Mouse (Mus musculus): ENCODE data around the gene Krtap7-1.

Krtap7-1 gene

DNA sequence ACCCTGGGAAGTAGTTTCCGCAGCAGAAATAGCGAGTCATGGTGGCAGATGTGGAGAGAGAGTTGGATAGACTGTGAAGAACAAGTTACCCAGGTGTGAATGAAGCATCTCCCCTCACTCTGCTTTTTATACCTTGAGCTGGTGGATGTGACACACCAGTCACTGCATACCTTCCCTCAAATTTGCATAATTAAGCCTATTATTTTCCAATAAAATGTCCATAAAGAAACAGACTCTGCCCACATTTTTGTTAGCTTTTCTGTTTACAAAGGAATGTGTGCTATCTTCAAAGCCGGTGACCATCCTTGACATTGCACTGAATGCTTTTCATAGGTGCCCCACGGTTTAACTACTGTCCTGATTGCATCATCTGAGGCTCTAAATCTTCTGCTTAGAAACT lies at the start of gene Krtap7-1:
Gene Krtap7-1, minus strand, starts transcription at position 101 of the 400 bp plus-strand sequence.
- no peak for DNase-seq (ENCODE audit: low spot score in 2 of 2)

DNA sequence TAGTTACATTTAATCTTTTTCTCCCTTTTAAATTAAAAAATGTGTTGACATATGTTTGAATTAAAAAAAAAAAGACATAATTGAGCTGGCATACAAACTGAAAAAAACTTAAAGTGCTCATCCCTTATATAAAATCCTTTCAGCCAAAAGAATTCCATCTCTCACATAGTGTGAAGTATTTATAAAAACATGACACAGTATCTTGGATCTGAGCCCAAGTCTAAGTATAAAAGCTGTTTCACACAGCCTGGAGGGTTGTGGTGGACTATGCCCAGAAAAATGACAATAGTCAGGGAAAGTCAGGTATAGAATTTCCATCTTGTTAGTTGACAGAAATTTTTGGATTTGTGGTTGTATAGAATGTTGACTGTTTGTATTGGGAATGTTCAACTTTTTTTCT lies 42.2 kb upstream of the Krtap7-1 start:
- no peak for DNase-seq (ENCODE audit: low spot score in 2 of 2)

DNA sequence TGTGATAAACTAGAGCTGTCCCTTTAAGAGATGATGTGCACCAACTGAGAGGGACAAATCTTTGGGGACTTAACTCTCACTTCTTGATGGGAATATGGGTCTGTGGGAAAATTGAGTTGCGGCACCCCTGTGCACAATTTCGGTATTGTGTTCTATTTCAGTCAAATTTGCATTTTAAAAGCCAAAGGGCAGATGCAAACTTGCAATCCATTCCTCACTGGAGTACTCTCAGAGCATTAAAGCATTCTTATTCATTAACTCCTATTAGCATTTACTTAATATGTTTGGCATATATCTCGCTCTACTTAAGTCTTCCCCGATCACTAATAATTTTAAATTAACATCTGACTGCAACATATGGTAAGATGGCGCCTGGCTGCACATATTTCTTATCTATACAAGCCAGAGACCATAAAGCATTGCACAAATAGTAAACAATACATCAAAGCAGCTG lies 29.9 kb upstream of the Krtap7-1 start:
- DNase-seq (ENCODE audit: low spot score in 2 of 2), result no peak

GRCm38 (mm10) chr16:89537349-89537748 lies 29.2 kb upstream of the Krtap7-1 start:
- no peak for DNase-seq (ENCODE audit: low spot score in 2 of 2)

GRCm38 (mm10) chr16:89530547-89530946 lies 22.4 kb upstream of the Krtap7-1 start:
- peak; percentile 55 to 70 for DNase-seq (ENCODE audit: low spot score in 2 of 2)

DNA sequence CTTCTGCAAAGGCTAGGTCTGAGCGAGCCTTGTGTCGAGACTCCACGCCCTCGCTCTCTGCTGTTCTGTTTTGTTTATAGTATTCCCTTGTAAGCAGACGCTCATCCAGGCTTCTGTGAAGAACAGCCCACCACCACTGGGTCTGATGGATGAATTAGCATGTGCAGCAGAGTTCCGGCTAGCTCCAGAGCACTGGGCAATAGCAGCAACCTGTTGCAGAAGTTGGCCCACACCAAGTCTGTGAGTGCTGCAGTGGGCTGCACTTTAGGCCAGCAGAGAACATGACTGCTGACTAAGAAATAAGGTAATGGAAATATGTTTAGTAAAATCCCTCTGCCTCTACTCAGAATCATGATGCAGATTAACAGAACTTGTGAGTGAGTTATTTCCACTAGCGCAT lies 21.7 kb upstream of the Krtap7-1 start:
- peak in 1 of 2 experiments; percentile 34 for DNase-seq (ENCODE audit: low spot score in 2 of 2)

GRCm38 (mm10) chr16:89528380-89528779 lies 20.3 kb upstream of the Krtap7-1 start:
- DNase-seq (ENCODE audit: low spot score in 2 of 2), result peak in 1 of 2 experiments; percentile 39

DNA sequence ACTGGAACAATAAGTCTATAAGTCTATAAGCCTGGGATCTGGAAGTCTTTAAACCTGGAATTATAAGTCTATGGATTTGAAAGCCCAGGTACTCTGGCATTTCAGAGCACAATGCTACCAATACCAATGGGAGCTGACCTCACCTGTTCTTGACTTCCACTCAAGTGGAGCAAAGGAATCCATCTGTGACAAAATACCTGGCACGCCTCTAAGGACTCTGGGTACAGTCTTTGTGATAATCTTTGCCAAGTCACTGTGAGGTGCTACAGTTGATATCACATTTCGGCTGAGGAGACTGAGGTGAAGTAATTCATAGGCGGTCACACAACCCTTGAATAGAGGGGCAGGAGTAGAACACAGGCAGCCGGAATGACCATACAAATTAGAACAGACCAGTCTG lies 12.9 kb upstream of the Krtap7-1 start:
- no peak for DNase-seq (ENCODE audit: low spot score in 2 of 2)

DNA sequence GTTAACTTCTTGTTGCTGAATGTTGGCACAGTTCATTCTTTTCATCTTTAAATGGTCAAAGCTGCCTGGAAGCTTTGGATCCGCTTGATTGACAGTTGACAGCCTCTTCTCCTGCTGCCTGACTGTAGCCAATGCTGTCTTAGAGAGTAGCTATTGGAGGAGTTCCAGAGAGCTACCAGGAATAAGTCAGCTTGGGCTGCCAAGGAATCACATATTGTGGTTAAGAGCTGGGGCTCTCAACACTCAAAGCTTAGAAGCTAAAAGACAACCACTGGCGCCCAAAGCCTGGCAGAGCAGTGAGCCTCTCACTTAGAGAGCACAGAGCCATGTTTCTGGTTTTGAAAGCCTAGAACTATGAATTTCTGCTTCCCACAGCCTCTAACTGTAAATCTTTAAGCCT lies 12.4 kb upstream of the Krtap7-1 start:
- peak; percentile 33 to 52 for DNase-seq (ENCODE audit: low spot score in 2 of 2)

DNA sequence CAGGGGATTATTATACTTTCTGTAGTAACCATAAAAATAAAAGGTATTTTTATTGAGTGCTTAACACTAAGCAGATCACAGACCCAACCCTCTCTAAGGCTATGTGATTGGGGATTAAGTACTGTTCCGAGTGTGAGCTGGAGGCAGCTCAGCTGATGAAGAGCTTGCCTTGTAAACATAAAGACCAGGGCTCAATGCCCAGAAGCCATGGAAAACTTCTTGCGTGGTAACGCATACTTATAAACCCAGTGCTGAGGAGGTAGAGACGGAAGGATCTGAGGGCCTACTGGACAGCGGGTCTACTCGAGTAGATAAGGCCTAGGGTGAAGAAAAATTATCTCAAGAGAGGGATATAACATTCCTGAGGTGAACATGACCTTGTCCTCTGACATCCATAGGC lies 12.0 kb upstream of the Krtap7-1 start:
- no peak for DNase-seq (ENCODE audit: low spot score in 2 of 2)

DNA sequence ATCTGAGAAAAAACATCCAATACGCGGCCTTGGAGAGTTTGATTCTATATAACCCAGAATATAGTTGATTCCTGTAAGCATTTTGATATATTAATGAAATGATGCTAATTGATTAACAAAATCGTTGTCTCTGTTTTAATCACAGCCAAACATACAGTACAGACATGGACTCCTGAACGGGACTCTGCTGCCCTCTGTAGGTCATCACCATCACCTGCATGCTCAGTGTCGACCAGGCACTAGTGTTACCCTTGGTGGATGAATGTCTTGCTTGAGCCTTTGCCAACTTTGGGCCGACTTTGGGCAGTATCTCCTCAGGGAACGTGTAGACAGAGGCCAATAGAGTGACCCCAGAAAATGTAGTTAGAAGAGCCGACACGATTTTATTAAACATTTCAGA lies 9.5 kb upstream of the Krtap7-1 start:
- DNase-seq (ENCODE audit: low spot score in 2 of 2), result peak in 1 of 2 experiments; percentile 55

DNA sequence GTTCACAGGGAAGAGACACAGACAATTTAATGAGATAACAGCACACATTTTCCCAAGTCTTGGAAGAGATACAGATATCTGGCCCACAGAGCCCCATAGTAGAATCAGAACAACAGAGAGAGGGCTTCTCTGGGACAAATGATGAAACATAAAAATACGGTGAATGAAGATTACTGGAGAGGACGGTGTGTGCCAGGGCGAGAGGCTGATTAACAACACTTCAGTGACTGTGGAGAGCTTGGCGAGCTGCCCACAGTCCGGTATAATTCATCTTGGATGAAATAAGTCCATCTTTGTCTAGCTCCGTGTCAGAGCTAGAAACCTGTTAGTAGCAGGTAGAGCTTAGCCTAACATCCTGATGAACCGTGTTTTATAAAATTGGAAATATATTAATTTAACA lies 5.3 kb upstream of the Krtap7-1 start:
- no peak for DNase-seq (ENCODE audit: low spot score in 2 of 2)

DNA sequence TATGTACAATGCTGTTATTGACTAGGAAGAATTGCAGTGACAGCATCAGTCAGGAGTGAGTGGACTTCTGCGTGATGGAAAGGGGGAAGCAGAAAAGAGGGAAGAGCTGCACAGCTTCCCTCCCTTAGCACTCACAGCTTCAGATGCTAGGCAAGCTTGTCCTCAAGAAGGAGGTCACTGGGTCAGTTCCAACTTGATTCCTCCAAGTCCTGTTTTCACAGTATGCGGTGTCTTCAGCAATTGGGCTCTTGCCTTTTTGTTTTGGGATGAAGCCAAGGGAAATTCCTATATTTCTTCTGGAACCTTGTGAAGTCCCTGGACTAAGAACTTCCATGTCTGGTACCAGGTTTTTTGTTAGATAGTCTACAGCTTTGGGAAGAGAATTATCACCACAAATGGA lies 4.6 kb downstream of the Krtap7-1 start:
- no peak for DNase-seq (ENCODE audit: low spot score in 2 of 2)

- DNase-seq (ENCODE audit: low spot score in 2 of 2), result no peak
Measured at GRCm38 (mm10) chr16:89501870-89502269, 6.3 kb downstream of the Krtap7-1 start.

DNA sequence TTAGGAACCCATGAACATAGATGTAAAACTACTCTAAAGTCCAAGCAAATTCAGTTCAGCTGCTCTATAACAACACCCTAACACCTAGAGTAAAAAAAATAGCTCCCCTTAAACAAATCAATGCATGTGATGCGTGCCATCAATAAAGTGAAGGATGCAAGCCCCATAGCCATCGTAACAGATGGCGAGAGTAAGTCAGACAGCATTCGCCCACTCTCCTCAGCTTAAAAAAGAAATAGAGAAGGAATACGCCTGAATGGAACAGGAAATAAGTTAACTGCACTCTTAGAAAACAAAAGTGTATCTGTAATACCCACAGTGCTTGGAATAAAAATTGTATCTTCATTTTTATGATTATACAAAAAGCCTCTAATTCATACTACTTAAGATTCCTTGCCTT lies 11.1 kb downstream of the Krtap7-1 start:
- DNase-seq (ENCODE audit: low spot score in 2 of 2), result no peak

- DNase-seq (ENCODE audit: low spot score in 2 of 2), result no peak
Measured at GRCm38 (mm10) chr16:89495394-89496153, 12.5 kb downstream of the Krtap7-1 start.

DNA sequence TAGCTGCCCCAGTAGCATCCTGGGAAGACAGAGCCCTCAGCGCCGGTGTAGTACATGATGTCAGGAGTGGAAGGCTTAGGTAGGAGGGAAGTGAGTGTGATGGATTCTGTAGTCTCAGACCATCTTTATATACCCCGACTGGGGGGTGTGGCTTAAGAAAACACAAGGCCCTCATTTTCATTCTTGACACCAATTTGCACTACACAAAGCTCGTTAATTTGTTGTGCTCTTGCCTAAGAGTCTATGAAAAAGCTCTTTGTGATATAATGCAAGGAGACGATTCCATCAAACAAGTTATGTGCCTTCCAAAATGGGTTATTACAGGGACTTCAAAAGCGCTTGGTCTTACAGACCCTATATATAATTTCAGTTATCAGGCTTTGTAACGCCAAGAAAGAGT lies 20.3 kb downstream of the Krtap7-1 start, which contains the start of gene Krtap8-1:
Gene Krtap8-1, minus strand, starts transcription at position 101 of the 400 bp plus-strand sequence.
- DNase-seq (ENCODE audit: low spot score in 2 of 2), result no peak

GRCm38 (mm10) chr16:89477679-89478314 lies 30.3 kb downstream of the Krtap7-1 start:
- no peak for DNase-seq (ENCODE audit: low spot score in 2 of 2)

GRCm38 (mm10) chr16:89461189-89461588 lies 46.9 kb downstream of the Krtap7-1 start:
- DNase-seq (ENCODE audit: low spot score in 2 of 2), result no peak
